Mouse (Mus musculus) retina, embryonic 14.5 days (tissue): ENCODE data around the gene Prf1.
A peak's percentile ranks its signal among the peaks of the same experiment; 100 is the strongest.

Experiments used
- DNase-seq: peaks from one replicate; pipeline ENCODE4 v3.0.0-alpha.2; 2015; ENCODE audit warnings: low spot score

Prf1 gene

GRCm38 (mm10) chr10:61290016-61290415 is 7.6 kb upstream of the Prf1 start:
- DNase-seq: no peak

- DNase-seq: no peak
Measured at GRCm38 (mm10) chr10:61290479-61290878, 7.2 kb upstream of the Prf1 start.

- no peak for DNase-seq
Measured at GRCm38 (mm10) chr10:61294242-61294641, 3.4 kb upstream of the Prf1 start.

GRCm38 (mm10) chr10:61296713-61297445 is 754 bp upstream of the Prf1 start:
- no peak for DNase-seq

GRCm38 (mm10) chr10:61300996-61301395 is 3.4 kb downstream of the Prf1 start:
- no peak for DNase-seq

GRCm38 (mm10) chr10:61304046-61304445 is 6.4 kb downstream of the Prf1 start:
- DNase-seq: no peak

- no peak for DNase-seq
Measured at GRCm38 (mm10) chr10:61305928-61306590, 8.4 kb downstream of the Prf1 start.

- DNase-seq: no peak
Measured at GRCm38 (mm10) chr10:61308706-61309320, 11.2 kb downstream of the Prf1 start.

- DNase-seq: no peak
Measured at GRCm38 (mm10) chr10:61312159-61312558, 14.5 kb downstream of the Prf1 start.

GRCm38 (mm10) chr10:61312754-61313153 is 15.1 kb downstream of the Prf1 start:
- no peak for DNase-seq

GRCm38 (mm10) chr10:61313750-61314149 is 16.1 kb downstream of the Prf1 start:
- no peak for DNase-seq

GRCm38 (mm10) chr10:61315324-61315880 is 17.8 kb downstream of the Prf1 start:
- no peak for DNase-seq

- no peak for DNase-seq
Measured at GRCm38 (mm10) chr10:61318527-61318926, 20.9 kb downstream of the Prf1 start.

- no peak for DNase-seq
Measured at GRCm38 (mm10) chr10:61324717-61325116, 27.1 kb downstream of the Prf1 start.

GRCm38 (mm10) chr10:61325782-61326328 is 28.2 kb downstream of the Prf1 start:
- no peak for DNase-seq

GRCm38 (mm10) chr10:61327545-61327944 is 29.9 kb downstream of the Prf1 start:
- DNase-seq: no peak

- no peak for DNase-seq
Measured at GRCm38 (mm10) chr10:61328927-61329326, 31.3 kb downstream of the Prf1 start.

- no peak for DNase-seq
Measured at GRCm38 (mm10) chr10:61331046-61331445, 33.4 kb downstream of the Prf1 start.

GRCm38 (mm10) chr10:61334545-61334944 is 36.9 kb downstream of the Prf1 start:
- DNase-seq: no peak

- peak; percentile 96 for DNase-seq
Measured at GRCm38 (mm10) chr10:61336137-61336536, 38.5 kb downstream of the Prf1 start.

GRCm38 (mm10) chr10:61336592-61336991 is 39.0 kb downstream of the Prf1 start:
- DNase-seq: no peak

GRCm38 (mm10) chr10:61337665-61338064 is 40.0 kb downstream of the Prf1 start:
- DNase-seq: no peak

GRCm38 (mm10) chr10:61339216-61339615 is 41.6 kb downstream of the Prf1 start:
- DNase-seq: no peak
